Mouse (Mus musculus) thymus, adult 2 months (tissue): ENCODE measurements around the gene Hps5.

ENCODE experiments used
- CTCF ChIP-seq: fragments of 200-500 bp; IDR thresholded peaks from 2 replicates; pipeline ENCODE4 v1.5.1; 2012; ENCODE audit warnings: mild to moderate bottlenecking, control low read depth, low read length, moderate library complexity, borderline replicate concordance; ENCODE audit not compliant: control insufficient read depth, poor library complexity, insufficient read depth; ENCODE audit errors: extremely low read depth
- POLR2A ChIP-seq: fragments of 200-500 bp; IDR thresholded peaks from 2 replicates; pipeline ENCODE4 v1.6.1; 2012; ENCODE audit warnings: mild to moderate bottlenecking, low read length, control low read depth, moderate library complexity; ENCODE audit not compliant: control insufficient read depth, poor library complexity, insufficient read depth; ENCODE audit errors: extremely low read depth

DNA sequence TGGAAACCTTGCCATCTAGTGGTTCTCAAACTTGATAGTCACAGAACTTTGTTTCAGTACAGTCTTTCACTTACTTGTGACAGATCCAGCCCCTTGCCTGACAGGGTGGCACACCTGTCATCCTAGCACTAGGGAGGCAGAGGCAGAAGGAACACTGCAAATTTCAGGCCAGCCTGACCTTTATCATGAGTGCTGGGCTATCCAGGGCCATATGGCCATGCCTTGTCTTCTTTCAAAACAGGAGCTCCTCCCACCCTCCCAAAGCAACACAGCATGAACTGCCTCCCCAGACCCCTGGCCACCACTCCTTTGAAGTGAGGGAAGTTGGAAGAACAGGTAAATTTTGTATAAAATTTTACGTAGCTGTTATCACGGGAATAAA is 31.9 kb upstream of the Hps5 start:
- TF ChIP-seq POLR2A: no peak
- no peak for TF ChIP-seq CTCF
